Mouse (Mus musculus) MEL (cell line): ENCODE measurements around the gene C730034F03Rik. TPM values are rescaled to one million over a fixed set of nuclear protein-coding genes. Genes with fewer than 3 reads are reported as not detected.

Experiments used
- DNase-seq: peaks from one replicate; pipeline ENCODE4 v3.0.0; 2011; ENCODE audit warnings: low read depth, low spot score
- H3K27ac ChIP-seq: 2 replicates; pipeline ENCODE4 v1.5.1; 2012; ENCODE audit warnings: low read depth, mild to moderate bottlenecking, control low read depth, low read length, moderate library complexity; ENCODE audit not compliant: control insufficient read depth
- H3K27me3 ChIP-seq, 2 experiments: fragments of 150-350 bp in 1 of 2; sonication (generic) in 1 of 2; 2 replicates each; pipeline ENCODE4 v1.6.1; 2012; ENCODE audit warnings: low read length in 2 of 2, mild to moderate bottlenecking in 2 of 2, improper control_type of control experiment in 1 of 2, moderate library complexity in 1 of 2; ENCODE audit not compliant: insufficient read depth in 2 of 2, control insufficient read depth in 1 of 2
- H3K36me3 ChIP-seq, 2 experiments: 2 replicates each; pipeline ENCODE4 v1.6.1; 2012 to 2014; ENCODE audit warnings: low read length in 2 of 2, improper control_type of control experiment in 1 of 2, inconsistent platforms in 1 of 2, mild to moderate bottlenecking in 1 of 2; ENCODE audit not compliant: insufficient read depth in 2 of 2, control insufficient read depth in 1 of 2
- H3K4me1 ChIP-seq, 2 experiments: fragments of 150-350 bp in 1 of 2; sonication (generic) in 1 of 2; 2 replicates each; pipeline ENCODE4 v1.6.1; 2012; ENCODE audit warnings: low read length in 2 of 2, improper control_type of control experiment in 1 of 2, mild to moderate bottlenecking in 1 of 2; ENCODE audit not compliant: insufficient read depth in 2 of 2, control insufficient read depth in 1 of 2
- H3K4me3 ChIP-seq, 2 experiments: fragments of 150-350 bp in 1 of 2; sonication (generic) in 1 of 2; 2 replicates each; pipeline ENCODE4 v1.5.1; 2012; ENCODE audit warnings: low read depth in 2 of 2, low read length in 2 of 2, mild to moderate bottlenecking in 2 of 2, moderate library complexity in 2 of 2, control low read depth in 1 of 2, improper control_type of control experiment in 1 of 2; ENCODE audit not compliant: control insufficient read depth in 1 of 2, insufficient read depth in 1 of 2
- H3K79me2 ChIP-seq: 2 replicates; pipeline ENCODE4 v1.6.1; 2012; ENCODE audit warnings: mild to moderate bottlenecking, low read length, moderate library complexity; ENCODE audit not compliant: control insufficient read depth, poor library complexity, insufficient read depth
- H3K9ac ChIP-seq: 2 replicates; pipeline ENCODE4 v1.6.1; 2012; ENCODE audit warnings: low read depth, mild to moderate bottlenecking, control low read depth, low read length, moderate library complexity; ENCODE audit not compliant: control insufficient read depth, poor library complexity, severe bottlenecking
- H3K9me3 ChIP-seq: fragments of 150-350 bp; sonication (generic); replicated peaks from 2 replicates; pipeline ENCODE4 v1.6.1; 2012; ENCODE audit warnings: mild to moderate bottlenecking, low read length, improper control_type of control experiment, moderate library complexity; ENCODE audit not compliant: insufficient read depth
- ELF1 ChIP-seq: IDR thresholded peaks from 2 replicates; pipeline ENCODE4 v1.6.1; 2014; ENCODE audit warnings: low read depth, mild to moderate bottlenecking, inconsistent platforms, low read length, improper control_type of control experiment, moderate library complexity
- EP300 ChIP-seq, 2 experiments: IDR thresholded peaks; 2 replicates each; pipeline ENCODE4 v1.6.1; 2011; ENCODE audit warnings: improper control_type of control experiment in 2 of 2, low read length in 2 of 2, low read depth in 1 of 2, mild to moderate bottlenecking in 1 of 2
- GABPA ChIP-seq: IDR thresholded peaks from 2 replicates; pipeline ENCODE4 v1.6.1; 2012; ENCODE audit warnings: low read depth, mild to moderate bottlenecking, inconsistent platforms, low read length, improper control_type of control experiment, moderate library complexity
- GATA1 ChIP-seq: IDR thresholded peaks from 2 replicates; pipeline ENCODE4 v1.6.1; 2011; ENCODE audit warnings: low read depth, low read length, improper control_type of control experiment
- HCFC1 ChIP-seq: IDR thresholded peaks from 2 replicates; pipeline ENCODE4 v1.6.1; 2012; ENCODE audit warnings: low read depth, mild to moderate bottlenecking, inconsistent platforms, low read length, improper control_type of control experiment, moderate library complexity
- JUND ChIP-seq: IDR thresholded peaks from 2 replicates; pipeline ENCODE4 v1.6.1; 2011; ENCODE audit warnings: low read depth, mild to moderate bottlenecking, improper control_type of control experiment, low read length
- KAT2A ChIP-seq: conservative IDR thresholded peaks from 2 replicates; pipeline ENCODE4 v1.6.1; 2012; ENCODE audit warnings: low read depth, low read length, improper control_type of control experiment, inconsistent platforms
- MAZ ChIP-seq: IDR thresholded peaks from 2 replicates; pipeline ENCODE4 v1.6.1; 2012; ENCODE audit warnings: low read depth, mild to moderate bottlenecking, inconsistent platforms, low read length, improper control_type of control experiment
- MEF2A ChIP-seq: IDR thresholded peaks from 2 replicates; pipeline ENCODE4 v1.6.1; 2014; ENCODE audit warnings: low read depth, mild to moderate bottlenecking, inconsistent platforms, low read length, improper control_type of control experiment; ENCODE audit not compliant: poor library complexity, insufficient replicate concordance, severe bottlenecking; ENCODE audit errors: extremely low read depth
- POLR2AphosphoS5 ChIP-seq: IDR thresholded peaks from 2 replicates; pipeline ENCODE4 v1.6.1; 2012; ENCODE audit warnings: low read depth, borderline replicate concordance, mild to moderate bottlenecking, inconsistent platforms, low read length, moderate library complexity, mixed read lengths
- RAD21 ChIP-seq: IDR thresholded peaks from 2 replicates; pipeline ENCODE4 v1.6.1; 2011; ENCODE audit warnings: mild to moderate bottlenecking, low read depth, low read length, improper control_type of control experiment
- RCOR1 ChIP-seq: IDR thresholded peaks from 2 replicates; pipeline ENCODE4 v1.6.1; 2012; ENCODE audit warnings: low read depth, mild to moderate bottlenecking, inconsistent platforms, low read length, improper control_type of control experiment
- SMC3 ChIP-seq: IDR thresholded peaks from 2 replicates; pipeline ENCODE4 v1.6.1; 2011; ENCODE audit warnings: low read depth, low read length, improper control_type of control experiment
- TBP ChIP-seq: IDR thresholded peaks from 2 replicates; pipeline ENCODE4 v1.8.0; 2011; ENCODE audit warnings: low read depth, low read length, improper control_type of control experiment
- UBTF ChIP-seq: IDR thresholded peaks from 2 replicates; pipeline ENCODE4 v1.6.1; 2012; ENCODE audit warnings: low read depth, mild to moderate bottlenecking, inconsistent platforms, low read length, improper control_type of control experiment, moderate library complexity, borderline replicate concordance; ENCODE audit not compliant: insufficient read depth
- USF1 ChIP-seq: IDR thresholded peaks from 2 replicates; pipeline ENCODE4 v1.6.1; 2014; ENCODE audit warnings: low read depth, mild to moderate bottlenecking, inconsistent platforms, low read length, improper control_type of control experiment, moderate library complexity
- USF2 ChIP-seq, 2 experiments: IDR thresholded peaks; 2 replicates each; pipeline ENCODE4 v1.6.1; 2011 to 2012; ENCODE audit warnings: improper control_type of control experiment in 2 of 2, low read length in 2 of 2, borderline replicate concordance in 1 of 2, inconsistent platforms in 1 of 2, low read depth in 1 of 2, mild to moderate bottlenecking in 1 of 2; ENCODE audit not compliant: insufficient read depth in 1 of 2
- polyA plus RNA-seq, 2 experiments: library from polyadenylated mRNA; stranded (reverse) in 1 of 2; unstranded in 1 of 2; fragments of >175 nt in 1 of 2; fragments of >200 nt in 1 of 2; gene quantifications; 2 replicates each; pipeline versions ENCODE4 v1.2.1 to v1.2.4; 2012; ENCODE audit warnings: low replicate concordance in 2 of 2, low read depth in 1 of 2; ENCODE audit not compliant: insufficient read length in 2 of 2, insufficient read depth in 1 of 2, missing spikeins in 1 of 2
- total RNA-seq: library from RNA; depleted of rRNA; stranded (reverse); fragments of 300-350 nt; gene quantifications from 2 replicates; pipeline ENCODE4 v1.2.3, GENCODE M21; 2012

Gene C730034F03Rik
- total and polyA plus RNA-seq, 3 experiments = 1.6 to 2.5 TPM; not detected in 1

- Histone ChIP-seq H3K9ac (no peak overlapping the region), H3K27me3 (no peaks in the 10 kb centered on the region)
- TF ChIP-seq USF1 (no peak), GABPA (no peak), RCOR1 (no peak), MEF2A (no peak), KAT2A (no peak), MAZ (no peak), SMC3 (no peak), RAD21 (no peak), HCFC1 (no peak), USF2 (IDR thresholded peaks at IDR 0.05; ENCODE audit: borderline replicate concordance in 1 of 2, insufficient read depth in 1 of 2, low read depth in 1 of 2, low read length in 2 of 2) (no peak), UBTF (no peak), ELF1 (no peak), GATA1 (no peak), POLR2AphosphoS5 (no peak), EP300 (IDR thresholded peaks at IDR 0.05; ENCODE audit: low read depth in 1 of 2, low read length in 2 of 2) (no peak)
- TF ChIP-seq, all 39 proteins: peak for 0
- H3K4me3 ChIP-seq = no peak overlapping the region
- H3K27ac ChIP-seq = no peak overlapping the region
- no peaks in the 10 kb centered on the region for H3K4me1 ChIP-seq
- no peaks in the 10 kb centered on the region for H3K79me2 ChIP-seq
- no peak for DNase-seq
- H3K36me3 ChIP-seq = no peaks in the 10 kb centered on the region
- no peaks in the 10 kb centered on the region for H3K9me3 ChIP-seq
Measured at GRCm38 (mm10) chr15:89421938-89422337, 7.5 kb upstream of the C730034F03Rik start.

GRCm38 (mm10) chr15:89424621-89425020 is 4.8 kb upstream of the C730034F03Rik start:
- Histone ChIP-seq H3K4me3 (no peak overlapping the region), H3K4me1 (peaks cover 0 to 4% of the 10 kb centered on the region in 2 experiments; a peak in 1 of 4 replicates), H3K27ac (no peak overlapping the region), H3K9ac (no peak overlapping the region), H3K27me3 (no peaks in the 10 kb centered on the region), H3K9me3 (no peaks in the 10 kb centered on the region), H3K36me3 (peaks cover 0 to 3% of the 10 kb centered on the region in 2 experiments; a peak in 1 of 4 replicates), H3K79me2 (no peaks in the 10 kb centered on the region; the same call in 1 of the 2 replicates)
- DNase-seq = no peak
- TF ChIP-seq RCOR1 = no peak
- no peak for TF ChIP-seq SMC3
- TF ChIP-seq JUND = no peak
- no peak for TF ChIP-seq RAD21
- no peak for TF ChIP-seq TBP
- no peak for TF ChIP-seq GABPA
